Mouse (Mus musculus): ENCODE measurements at regions not wholly inside any gene's neighbourhood (a gene's known extent, or its start where the extent isn't known, plus 50 kb on each side); places are given as distances from the start of the nearest gene placed in this dataset.

- no peak for DNase-seq
Observed at GRCm38 (mm10) chr2:170294657-170295056, 133.0 kb downstream of the Bcas1 start.

GRCm38 (mm10) chr2:170291841-170292655 lies 135.6 kb downstream of the Bcas1 start:
- no peak for DNase-seq

GRCm38 (mm10) chr2:170289378-170289960 lies 138.2 kb downstream of the Bcas1 start:
- no peak for DNase-seq

- no peak for DNase-seq
Observed at GRCm38 (mm10) chr2:170288787-170289186, 138.9 kb downstream of the Bcas1 start.

GRCm38 (mm10) chr2:170288196-170288595 lies 139.4 kb downstream of the Bcas1 start:
- DNase-seq: peak in 1 of 2 experiments; percentile 43

- peak; percentile 65 to 79 for DNase-seq
Observed at GRCm38 (mm10) chr2:170287301-170287885, 139.5 kb upstream of the Zfp217 start.

- no peak for DNase-seq
Observed at GRCm38 (mm10) chr2:170286773-170287172, 138.9 kb upstream of the Zfp217 start.

- DNase-seq: no peak
Observed at GRCm38 (mm10) chr2:170282463-170282862, 134.6 kb upstream of the Zfp217 start.

- no peak for DNase-seq
Observed at GRCm38 (mm10) chr2:170281311-170282008, 133.6 kb upstream of the Zfp217 start.

GRCm38 (mm10) chr2:170280733-170281132 lies 132.8 kb upstream of the Zfp217 start:
- DNase-seq: peak; percentile 52 to 59

GRCm38 (mm10) chr2:170277896-170278295 lies 130.0 kb upstream of the Zfp217 start:
- DNase-seq: peak; percentile 47 to 63

GRCm38 (mm10) chr2:170277182-170277767 lies 129.4 kb upstream of the Zfp217 start:
- no peak for DNase-seq

GRCm38 (mm10) chr2:170275687-170276086 lies 127.8 kb upstream of the Zfp217 start:
- no peak for DNase-seq

GRCm38 (mm10) chr2:170269926-170270577 lies 122.1 kb upstream of the Zfp217 start:
- no peak for DNase-seq

GRCm38 (mm10) chr2:170268080-170268479 lies 120.2 kb upstream of the Zfp217 start:
- DNase-seq: peak; percentile 36 to 53

GRCm38 (mm10) chr2:170267152-170267551 lies 119.2 kb upstream of the Zfp217 start:
- peak; percentile 31 to 55 for DNase-seq

- peak; percentile 66 to 71 for DNase-seq
Observed at GRCm38 (mm10) chr2:170266407-170267101, 118.7 kb upstream of the Zfp217 start.

- DNase-seq: no peak
Observed at GRCm38 (mm10) chr2:170263594-170263993, 115.7 kb upstream of the Zfp217 start.

- no peak for DNase-seq
Observed at GRCm38 (mm10) chr2:170261191-170261590, 113.3 kb upstream of the Zfp217 start.

GRCm38 (mm10) chr2:170259662-170260457 lies 112.0 kb upstream of the Zfp217 start:
- DNase-seq: no peak

- DNase-seq: peak; percentile 64 to 74
Observed at GRCm38 (mm10) chr2:170258367-170258766, 110.5 kb upstream of the Zfp217 start.
